Comparison of ENCODE assay signal across 9 mouse cellular contexts in the genomic region with DNA sequence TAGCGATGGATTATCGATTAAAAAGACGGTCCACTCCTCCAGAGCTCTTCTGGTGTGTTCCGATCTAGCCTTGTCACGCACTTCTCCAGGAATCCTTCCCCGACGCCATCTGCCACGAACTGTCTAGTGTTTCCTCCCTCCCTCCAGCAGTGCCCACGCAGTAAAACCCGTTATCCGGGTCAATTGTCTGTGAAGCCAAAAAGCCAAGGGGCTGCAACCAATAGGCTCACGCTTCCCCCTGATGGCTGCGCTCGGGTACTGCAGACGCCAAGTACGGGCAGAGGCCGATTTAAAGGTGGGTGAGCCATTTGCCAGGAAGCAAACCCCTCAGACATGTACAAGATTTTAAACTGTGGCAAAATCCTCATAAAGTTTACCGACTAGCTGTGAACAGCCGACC. TPM values are rescaled to one million over a fixed set of nuclear protein-coding genes. Genes with fewer than 3 reads are reported as not detected.
DNase-seq lines count a peak whose midpoint lies in the region; ATAC-seq and TF ChIP-seq lines count a peak whose summit lies in the region.
"Had no signal": no experiment of that assay in that cellular context is flagged by ENCODE, and none has a peak within 500 bp of the region (broad histone marks: within the 10 kb centered on the region; RNA-seq: fewer than 3 reads in every experiment).

No protein-coding gene starts in this region.

- no peak overlapping the region for H3K9ac ChIP-seq in forebrain, postnatal 0 days
- H3K9ac ChIP-seq in kidney, embryonic 14.5 days (ENCODE audit: low read depth, low read length): no peak overlapping the region
- H3K9ac ChIP-seq in liver, embryonic 11.5 days (ENCODE audit: low read depth, low read length): no peak overlapping the region
- H3K9ac ChIP-seq in neural tube, embryonic 12.5 days: 0 out of 2 replicates have a peak overlapping the region, but pooled peaks have one; percentile 26

- H3K4me2 ChIP-seq in forebrain, postnatal 0 days (ENCODE audit: low read depth): peak overlapping the region; percentile 16
- H3K4me2 ChIP-seq in kidney, embryonic 14.5 days (replicated peaks; ENCODE audit: low read depth, low read length): no peak overlapping the region; the same call in 1 of the 2 replicates
- H3K4me2 ChIP-seq in liver, embryonic 11.5 days: no peak overlapping the region; the same call in 1 of the 2 replicates
- peak overlapping the region; percentile 47 for H3K4me2 ChIP-seq in neural tube, embryonic 12.5 days (replicated peaks)

- no peak overlapping the region for H3K4me3 ChIP-seq in forebrain, postnatal 0 days (ENCODE audit: low read depth, low read length)
- H3K4me3 ChIP-seq in kidney, embryonic 14.5 days (ENCODE audit: low read length): no peak overlapping the region
- no peak overlapping the region for H3K4me3 ChIP-seq in liver, embryonic 11.5 days (ENCODE audit: low read depth, low read length)
- no peak overlapping the region for H3K4me3 ChIP-seq in neural tube, embryonic 12.5 days
- H3K4me3 ChIP-seq: erythroblast, embryonic 14.5 days had no signal

- 0 out of 2 replicates have a peak, but pooled peaks cover 4% of the 10 kb centered on the region for H3K36me3 ChIP-seq in forebrain, postnatal 0 days (ENCODE audit: insufficient read depth)
- H3K36me3 ChIP-seq in kidney, embryonic 14.5 days (ENCODE audit: control insufficient read depth, insufficient read depth, low read length): no peaks in the 10 kb centered on the region
- no peaks in the 10 kb centered on the region for H3K36me3 ChIP-seq in liver, embryonic 11.5 days (ENCODE audit: control insufficient read depth, insufficient read depth, low read length)
- H3K36me3 ChIP-seq in neural tube, embryonic 12.5 days: no peaks in the 10 kb centered on the region

- 13% methylated on average over 19 of the region's 19 CpGs for WGBS in forebrain, postnatal 0 days
- 15% methylated on average over 19 of the region's 19 CpGs for WGBS in kidney, embryonic 14.5 days
- 14% methylated on average over 19 of the region's 19 CpGs for WGBS in liver, embryonic 11.5 days
- WGBS in neural tube, embryonic 12.5 days: 14% methylated on average over 19 of the region's 19 CpGs

- H3K27ac ChIP-seq in forebrain, postnatal 0 days (ENCODE audit: low read depth, low read length): no peak overlapping the region
- H3K27ac ChIP-seq in kidney, embryonic 14.5 days (ENCODE audit: low read depth, low read length): no peak overlapping the region
- no peak overlapping the region for H3K27ac ChIP-seq in liver, embryonic 11.5 days (ENCODE audit: low read depth, low read length)
- no peak overlapping the region for H3K27ac ChIP-seq in neural tube, embryonic 12.5 days

- H3K4me1 ChIP-seq in forebrain, postnatal 0 days (ENCODE audit: insufficient read depth): no peaks in the 10 kb centered on the region
- H3K4me1 ChIP-seq in kidney, embryonic 14.5 days (ENCODE audit: control insufficient read depth, insufficient read depth, low read length): peaks cover 4% of the 10 kb centered on the region; the same call in 1 of the 2 replicates
- no peaks in the 10 kb centered on the region for H3K4me1 ChIP-seq in liver, embryonic 11.5 days (replicated peaks; ENCODE audit: control insufficient read depth, insufficient read depth, low read length)
- H3K4me1 ChIP-seq in neural tube, embryonic 12.5 days: peaks cover 5% of the 10 kb centered on the region

- TF ChIP-seq CTCF in forebrain, postnatal 0 days (IDR thresholded peaks at IDR 0.05; ENCODE audit: low read depth): peak; percentile 88

- H3K9me3 ChIP-seq in forebrain, postnatal 0 days (ENCODE audit: low read length): no peaks in the 10 kb centered on the region
- no peaks in the 10 kb centered on the region for H3K9me3 ChIP-seq in kidney, embryonic 14.5 days (ENCODE audit: control insufficient read depth, low read length)
- H3K9me3 ChIP-seq in liver, embryonic 11.5 days (ENCODE audit: control insufficient read depth, low read length): no peaks in the 10 kb centered on the region
- H3K9me3 ChIP-seq in neural tube, embryonic 12.5 days: no peaks in the 10 kb centered on the region

- ATAC-seq in forebrain, postnatal 0 days: peak; percentile 42; the same call in 1 of the 2 replicates
- 0 out of 2 replicates have a peak, but pooled peaks have one; percentile 20 for ATAC-seq in kidney, embryonic 14.5 days (ENCODE audit: low FRiP score, low TSS enrichment)
- no peak for ATAC-seq in liver, embryonic 11.5 days (replicated peaks; ENCODE audit: low FRiP score)
- peak; percentile 35; the same call in 1 of the 2 replicates for ATAC-seq in neural tube, embryonic 12.5 days (ENCODE audit: low FRiP score, low read depth)

- DNase-seq in spleen, adult 18-20 months: peak; percentile 24 to 59
- no peak for DNase-seq in spleen, adult 12 weeks (ENCODE audit: low spot score)
- DNase-seq in cerebellum, adult 11-12 months: peak; percentile 70
- peak; percentile 79 for DNase-seq in forebrain, postnatal 0 days
- DNase-seq in liver, embryonic 11.5 days (ENCODE audit: low spot score): peak; percentile 55
- peak; percentile 56 for DNase-seq in thymus, postnatal 0 days (ENCODE audit: low spot score)

- H3K27me3 ChIP-seq in forebrain, postnatal 0 days (ENCODE audit: insufficient read depth, low read length): no peaks in the 10 kb centered on the region
- H3K27me3 ChIP-seq in kidney, embryonic 14.5 days (ENCODE audit: control insufficient read depth, insufficient read depth, low read length): peaks cover 4% of the 10 kb centered on the region
- peaks cover 31% of the 10 kb centered on the region for H3K27me3 ChIP-seq in liver, embryonic 11.5 days (replicated peaks; ENCODE audit: control insufficient read depth, insufficient read depth, low read length)
- peaks cover 13% of the 10 kb centered on the region; the same call in 1 of the 2 replicates for H3K27me3 ChIP-seq in neural tube, embryonic 12.5 days (replicated peaks)

RNA-seq across cellular contexts. Expression of gene Gm6588, which starts 20.3 kb away (rescaled TPM):
- total RNA-seq in forebrain, postnatal 0 days (2014; rRNA removed): not detected in 2 replicates
- 0.11 TPM in 1 of 2 replicates, not detected in the other for polyA plus RNA-seq in forebrain, postnatal 0 days (2015; fragmentation: Nextera tagmentation; extraction: Ambion mirVana)
- polyA plus RNA-seq in kidney, embryonic 14.5 days (2014; fragmentation: Nextera tagmentation; extraction: Ambion mirVana): not detected in 2 replicates
- not detected in 2 replicates for polyA plus RNA-seq in liver, embryonic 11.5 days (2014; fragmentation: Nextera tagmentation; extraction: Ambion mirVana)
- polyA plus RNA-seq in neural tube, embryonic 12.5 days (2016; fragmentation: Nextera tagmentation; extraction: Ambion mirVana): 0.29 and 0.36 TPM in 2 replicates
- not detected in 2 replicates for polyA plus RNA-seq in thymus, postnatal 0 days (2015; fragmentation: Nextera tagmentation; extraction: Ambion mirVana)
- polyA plus RNA-seq: erythroblast, embryonic 14.5 days had no signal

RNA-seq across cellular contexts. Expression of gene Asphd2, which starts 34.3 kb away (rescaled TPM):
- 132 and 138 TPM in 2 replicates for total RNA-seq in forebrain, postnatal 0 days (2014; rRNA removed)
- polyA plus RNA-seq in forebrain, postnatal 0 days (2015; fragmentation: Nextera tagmentation; extraction: Ambion mirVana): 128 and 132 TPM in 2 replicates
- 8.2 and 9.0 TPM in 2 replicates for polyA plus RNA-seq in kidney, embryonic 14.5 days (2014; fragmentation: Nextera tagmentation; extraction: Ambion mirVana)
- polyA plus RNA-seq in liver, embryonic 11.5 days (2014; fragmentation: Nextera tagmentation; extraction: Ambion mirVana): 2.6 and 3.7 TPM in 2 replicates
- 55.2 and 67.7 TPM in 2 replicates for polyA plus RNA-seq in neural tube, embryonic 12.5 days (2016; fragmentation: Nextera tagmentation; extraction: Ambion mirVana)
- 0.23 and 0.63 TPM in 2 replicates for polyA plus RNA-seq in thymus, postnatal 0 days (2015; fragmentation: Nextera tagmentation; extraction: Ambion mirVana)
- polyA plus RNA-seq: erythroblast, embryonic 14.5 days had no signal

Comparison
In these comparisons a context has a peak if more than half of its experiments do, and no peak if none do; other contexts are left out.
1. H3K4me2 ChIP-seq: peak in forebrain, postnatal 0 days (single experiment) and neural tube, embryonic 12.5 days (single experiment); none in kidney, embryonic 14.5 days (single experiment) and liver, embryonic 11.5 days (single experiment).